Mouse (Mus musculus): ENCODE data around the gene Il1f5. TPM values are rescaled to one million over a fixed set of nuclear protein-coding genes. Genes with fewer than 3 reads are reported as not detected.

Gene Il1f5
- total RNA-seq, 1 experiment, result not detected

DNA sequence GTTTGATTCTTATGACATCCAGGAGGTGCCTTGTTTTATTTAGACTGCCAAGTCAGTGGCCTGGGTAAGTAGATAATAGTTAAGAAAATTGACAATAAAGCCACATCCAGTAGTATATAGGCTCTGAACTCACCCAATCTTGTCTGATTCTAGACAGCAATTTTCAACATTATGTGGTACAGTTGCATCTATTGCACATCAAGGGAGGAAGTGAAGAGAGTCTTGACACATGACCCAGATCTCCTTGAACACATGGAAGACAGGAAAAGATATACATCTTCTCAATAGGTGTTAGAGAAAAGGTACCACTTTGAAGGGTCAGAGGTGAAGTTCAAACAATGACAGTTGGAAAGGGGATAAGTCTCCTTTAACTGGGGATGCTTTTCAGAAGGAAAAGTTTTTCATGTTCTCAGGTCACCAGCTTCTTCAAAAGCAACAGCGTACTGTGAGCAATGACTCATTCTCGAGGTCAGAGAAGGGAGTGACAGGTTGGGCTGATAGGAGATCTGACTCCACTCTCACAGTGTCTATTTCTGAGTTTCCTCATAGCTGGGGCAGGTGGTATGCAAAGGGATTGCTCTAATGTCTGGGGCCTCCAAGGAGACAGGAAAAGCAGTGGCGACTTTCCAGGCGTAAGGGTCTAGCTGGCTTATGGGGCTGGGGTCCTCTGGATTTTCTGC is 41.3 kb downstream of the Il1f5 start:
- no peaks in the 10 kb centered on the region for H3K9me3 ChIP-seq (ENCODE audit: control insufficient read depth, insufficient read depth, low read depth, low read length)
- DNase-seq (ENCODE audit: low read depth, low spot score), result no peak

More for the DNA sequence above, 41.3 kb downstream of the Il1f5 start:
- H3K9ac ChIP-seq (ENCODE audit: insufficient read depth, low read depth, low read length, poor library complexity, severe bottlenecking), result no peak overlapping the region
- H3K36me3 ChIP-seq (ENCODE audit: control insufficient read depth, insufficient read depth, low read length, poor library complexity, severe bottlenecking), result no peaks in the 10 kb centered on the region
- H3K4me1 ChIP-seq (ENCODE audit: control insufficient read depth in 2 of 2, insufficient read depth in 2 of 2, low read length in 2 of 2, poor library complexity in 1 of 2), result no peaks in the 10 kb centered on the region
- no peak overlapping the region for H3K27ac ChIP-seq (ENCODE audit: insufficient read depth, low read depth, low read length, poor library complexity, severe bottlenecking)
- TF ChIP-seq HCFC1 (IDR thresholded peaks at IDR 0.05; ENCODE audit: borderline replicate concordance, insufficient read depth, low read length) (no peak), CHD2 (IDR thresholded peaks at IDR 0.05; ENCODE audit: low read depth, low read length) (no peak), MAFK (IDR thresholded peaks at IDR 0.05; ENCODE audit: insufficient read depth, low read depth, low read length) (no peak), ZNF384 (IDR thresholded peaks at IDR 0.05; ENCODE audit: low read depth, low read length) (no peak)
- in situ Hi-C loops (cut with MboI; ENCODE audit: low sequenced_read_pairs in 2 of 2, unreplicated experiment in 2 of 2), result no loop called here
- no peak overlapping the region for H3K4me3 ChIP-seq (ENCODE audit: insufficient read depth in 1 of 2, low read depth in 1 of 2, low read length in 2 of 2, poor library complexity in 1 of 2, severe bottlenecking in 1 of 2)

Other genes with a start within 250 kb of the Il1f5 start
- not detected in 2 replicates for gene Hnmt, start 227.6 kb upstream of the Il1f5 start, total RNA-seq (2012; rRNA removed)
- gene Tbpl2, start 180.4 kb upstream of the Il1f5 start, total RNA-seq (2012; rRNA removed), result not detected in 2 replicates
- gene Il1f8, start 123.8 kb upstream of the Il1f5 start, total RNA-seq (2012; rRNA removed), result not detected in 2 replicates
- not detected in 2 replicates for gene Il1f9, start 90.5 kb upstream of the Il1f5 start, total RNA-seq (2012; rRNA removed)
- gene Il1f6, start 61.5 kb upstream of the Il1f5 start, total RNA-seq (2012; rRNA removed), result not detected in 2 replicates
- not detected in 2 replicates for gene Il1f10, start 14.2 kb downstream of the Il1f5 start, total RNA-seq (2012; rRNA removed)
- not detected in 2 replicates for gene Il1rn, start 59.9 kb downstream of the Il1f5 start, total RNA-seq (2012; rRNA removed)
- 8.3 and 11.5 TPM in 2 replicates for gene Psd4, start 90.6 kb downstream of the Il1f5 start, total RNA-seq (2012; rRNA removed)
- 1.5 and 2.2 TPM in 2 replicates for gene Pax8, start 198.6 kb downstream of the Il1f5 start, total RNA-seq (2012; rRNA removed)